Mouse (Mus musculus): ENCODE measurements at regions not wholly inside any gene's neighbourhood (a gene's known extent, or its start where the extent isn't known, plus 50 kb on each side); places are given as distances from the start of the nearest gene placed in this dataset.
A peak's percentile ranks its signal among the peaks of the same experiment; 100 is the strongest.

DNA sequence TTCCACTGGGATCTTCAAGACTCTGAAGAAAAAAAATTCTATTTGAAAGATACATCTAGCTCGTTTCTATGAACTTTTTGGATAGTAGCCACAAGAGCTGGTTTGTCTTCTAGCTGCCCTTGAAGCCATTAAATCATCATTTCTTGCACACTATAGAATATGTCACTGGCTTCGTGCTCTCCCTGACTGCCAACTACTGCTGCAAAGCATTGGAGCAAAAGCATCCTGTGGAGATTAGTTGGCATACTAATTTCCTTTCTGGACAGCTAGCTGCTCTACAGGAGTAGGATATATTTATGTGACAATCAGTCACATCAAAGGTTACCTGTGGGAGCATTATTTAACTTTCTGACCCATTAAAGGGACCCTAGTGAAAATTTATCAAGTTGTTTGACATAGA lies 243.1 kb downstream of the Pdgfc start:
- no peak for DNase-seq (ENCODE audit: low spot score)

DNA sequence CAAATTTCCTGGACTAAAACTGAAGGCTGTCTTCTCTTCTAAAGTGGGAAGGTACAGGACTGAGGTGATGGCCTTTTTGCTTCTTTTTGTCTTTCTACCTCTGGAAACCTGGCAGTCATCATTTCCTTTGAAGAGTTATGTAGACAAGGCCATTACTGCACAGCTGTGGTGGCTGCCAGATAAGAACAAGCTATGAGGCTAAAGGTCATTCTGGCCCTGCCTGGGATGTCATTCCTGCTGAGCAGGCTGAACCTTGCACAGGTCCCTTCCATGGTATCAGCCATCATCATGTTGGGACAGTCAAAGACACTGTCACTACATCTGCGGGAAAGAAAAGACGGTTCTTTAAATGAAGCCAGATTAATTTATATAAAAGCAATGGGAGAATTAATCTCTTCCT lies 253.5 kb downstream of the Pdgfc start:
- DNase-seq (ENCODE audit: low spot score): no peak

DNA sequence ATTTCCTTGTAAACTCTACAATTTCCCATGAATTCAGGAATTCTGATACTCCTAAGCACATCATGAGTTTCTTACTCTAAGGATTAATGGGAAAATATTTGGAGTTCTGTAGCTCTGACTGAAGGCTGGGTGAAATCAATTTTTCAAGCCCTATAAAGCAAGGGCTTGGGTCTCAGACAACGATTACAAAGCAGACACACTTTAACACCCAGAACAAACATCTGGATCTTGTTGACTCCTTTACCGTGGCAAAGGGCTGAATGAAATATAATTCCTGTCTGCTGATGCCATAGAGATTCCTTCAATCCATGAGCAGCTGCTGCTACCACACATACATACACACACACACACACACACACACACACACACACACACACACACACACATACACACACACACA lies 256.2 kb downstream of the Pdgfc start:
- no peak for DNase-seq (ENCODE audit: low spot score)

DNA sequence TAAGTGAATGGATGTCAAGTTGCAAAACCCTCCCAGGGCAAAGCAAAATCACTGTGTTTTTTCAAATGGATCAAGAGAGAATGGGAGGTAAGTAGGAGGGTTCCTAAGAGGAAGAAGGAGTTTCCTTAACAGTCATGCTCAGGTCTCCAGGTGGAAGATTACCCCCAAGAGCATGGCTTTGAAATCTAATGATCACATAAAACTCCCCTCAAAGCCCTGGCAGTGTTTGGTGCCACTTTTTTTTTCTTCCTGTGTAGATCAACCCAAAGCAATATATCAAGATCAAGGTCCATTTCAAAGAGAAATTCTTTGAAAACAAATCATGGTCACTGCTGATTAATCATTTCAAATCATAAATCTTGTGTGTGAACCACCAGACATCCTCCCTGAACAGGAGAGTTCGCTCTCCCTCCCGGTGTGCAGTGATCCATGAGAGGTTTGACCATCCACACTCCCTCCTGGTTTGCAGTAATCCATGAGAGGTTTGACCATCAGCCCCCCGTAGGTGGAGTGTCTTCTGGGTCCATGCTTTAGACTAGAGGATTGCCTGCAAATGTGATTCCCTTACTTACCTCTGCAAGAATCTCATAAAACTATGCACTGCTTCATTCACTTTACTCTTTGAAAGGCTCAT lies 257.1 kb downstream of the Pdgfc start:
- no peak for DNase-seq (ENCODE audit: low spot score)

DNA sequence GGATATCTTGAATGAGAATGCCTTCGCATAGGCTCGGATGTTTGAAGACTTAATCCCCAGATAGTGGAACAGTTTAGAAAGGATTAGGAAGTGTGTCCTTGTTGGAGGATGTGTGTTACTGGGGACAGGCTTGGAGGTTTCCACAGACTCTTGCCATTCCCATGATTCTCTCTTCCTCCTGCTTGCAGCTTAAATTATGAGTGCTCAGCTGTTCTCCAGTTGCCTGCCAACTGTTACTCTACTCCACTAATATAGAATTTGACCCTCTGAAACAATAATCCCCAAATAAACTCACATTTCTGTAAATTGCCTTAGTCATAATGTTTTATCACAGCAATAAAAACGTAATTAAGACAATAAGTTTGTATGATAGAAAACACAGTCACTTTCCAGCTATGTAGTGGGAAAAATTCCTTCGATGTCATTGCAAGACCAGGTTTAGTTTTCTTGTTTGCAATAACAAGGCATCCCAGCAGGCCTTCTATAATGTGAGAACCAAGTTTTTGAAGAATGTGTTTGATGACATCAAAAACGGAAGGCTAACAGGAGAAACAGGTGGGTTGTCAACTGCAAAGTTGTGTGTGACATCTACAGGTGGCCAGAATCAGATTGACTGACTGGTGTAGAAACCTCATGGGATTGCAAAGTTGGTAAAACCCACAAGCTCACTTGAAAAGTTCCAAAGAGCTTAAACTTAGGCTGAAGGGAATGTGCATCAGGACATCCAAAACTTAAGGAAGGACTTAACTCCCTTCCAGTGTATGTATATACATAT lies 268.0 kb downstream of the Pdgfc start:
- no peak for DNase-seq (ENCODE audit: low spot score)

DNA sequence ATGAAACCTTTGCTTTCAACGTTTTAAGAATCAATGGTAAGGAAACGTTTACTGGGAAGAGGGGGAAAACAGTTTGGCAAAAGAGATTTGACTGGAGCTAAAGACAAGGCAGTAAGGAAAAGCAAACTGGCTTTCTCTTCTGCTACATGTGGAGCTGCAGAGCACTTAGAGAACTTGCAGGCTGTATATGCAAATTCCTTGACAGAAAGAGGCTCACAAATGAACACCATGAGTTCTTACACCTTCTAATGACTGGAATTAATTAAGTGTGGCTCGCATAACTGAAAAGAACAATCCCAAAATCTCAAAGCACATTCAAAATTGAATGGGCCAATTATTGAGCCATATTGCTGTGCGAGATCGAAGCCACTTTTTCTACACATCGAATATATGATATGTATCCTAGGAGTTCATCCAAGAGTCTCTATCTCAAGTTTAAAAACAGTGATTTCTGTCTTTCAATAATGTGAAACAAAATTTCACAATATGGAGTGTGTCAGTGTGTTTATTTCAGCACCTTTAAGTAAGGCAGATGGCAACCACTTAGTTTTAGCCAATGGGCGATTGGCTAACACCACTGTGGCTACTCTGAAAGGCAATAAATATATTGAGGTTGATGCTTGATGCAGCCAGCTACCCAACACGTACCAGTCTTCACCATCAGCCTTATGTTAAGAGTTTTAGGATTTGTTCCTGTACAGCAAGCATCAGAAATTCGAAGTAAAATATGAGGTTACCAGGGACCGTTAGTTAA lies 269.4 kb downstream of the Pdgfc start:
- DNase-seq (ENCODE audit: low spot score): no peak

DNA sequence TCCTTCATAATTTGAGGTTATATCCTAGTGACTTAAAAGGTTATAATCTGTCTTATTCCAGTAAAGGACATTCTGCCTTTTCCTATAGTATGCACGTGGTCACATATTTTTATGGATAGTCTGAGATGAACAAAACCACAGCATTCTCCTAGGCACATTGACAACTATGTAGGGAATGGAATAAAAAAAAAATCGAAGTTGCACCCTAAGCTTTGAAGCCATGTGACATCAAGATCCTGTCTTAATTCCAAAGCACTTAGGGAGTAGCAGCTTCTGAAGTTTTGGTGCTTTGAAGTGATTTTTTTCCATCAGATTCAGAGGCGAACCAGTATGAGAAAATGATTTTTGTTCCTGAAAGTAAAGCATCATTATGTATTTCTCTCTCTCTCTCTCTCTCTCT lies 290.6 kb downstream of the Pdgfc start:
- no peak for DNase-seq (ENCODE audit: low spot score)

DNA sequence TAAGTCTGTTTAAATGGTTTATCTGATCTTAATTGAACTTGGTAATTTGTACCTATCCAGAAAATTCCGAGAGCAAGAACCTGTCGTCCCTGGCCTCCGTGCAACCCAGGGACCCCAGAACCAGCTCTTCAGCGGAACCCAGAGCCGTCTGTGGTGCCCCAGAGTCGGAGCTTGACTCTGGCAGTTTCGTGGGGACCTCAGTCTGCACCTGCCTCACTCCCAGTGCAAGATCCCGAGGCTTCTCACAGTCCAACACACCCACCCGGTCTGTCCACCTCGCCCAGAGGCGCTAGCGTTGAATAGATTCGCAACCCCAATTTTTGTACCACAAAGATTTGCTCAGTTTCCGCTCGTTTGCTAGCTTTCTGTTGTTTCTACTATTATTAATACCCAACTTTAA lies 315.5 kb downstream of the Pdgfc start:
- no peak for DNase-seq (ENCODE audit: low spot score)

DNA sequence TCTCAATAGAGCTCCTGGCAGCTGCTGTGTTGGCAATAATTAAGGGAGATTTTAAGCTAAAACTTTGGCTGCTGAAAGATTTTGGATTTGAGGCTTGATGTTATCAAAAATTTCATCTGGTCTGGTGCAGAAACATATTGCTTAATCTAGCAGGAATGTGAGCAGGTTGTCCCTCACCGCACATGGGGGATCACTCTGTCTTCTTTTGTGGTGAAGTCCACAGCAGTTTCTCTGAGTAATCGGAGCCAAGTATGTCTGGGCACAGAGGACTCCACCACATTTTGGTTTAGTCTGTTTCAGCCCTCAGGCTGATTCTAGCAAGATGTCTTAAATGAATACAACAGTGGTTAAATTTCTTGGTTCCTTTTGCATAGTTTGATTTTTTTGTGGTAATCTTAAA lies 331.7 kb downstream of the Pdgfc start:
- no peak for DNase-seq (ENCODE audit: low spot score)

DNA sequence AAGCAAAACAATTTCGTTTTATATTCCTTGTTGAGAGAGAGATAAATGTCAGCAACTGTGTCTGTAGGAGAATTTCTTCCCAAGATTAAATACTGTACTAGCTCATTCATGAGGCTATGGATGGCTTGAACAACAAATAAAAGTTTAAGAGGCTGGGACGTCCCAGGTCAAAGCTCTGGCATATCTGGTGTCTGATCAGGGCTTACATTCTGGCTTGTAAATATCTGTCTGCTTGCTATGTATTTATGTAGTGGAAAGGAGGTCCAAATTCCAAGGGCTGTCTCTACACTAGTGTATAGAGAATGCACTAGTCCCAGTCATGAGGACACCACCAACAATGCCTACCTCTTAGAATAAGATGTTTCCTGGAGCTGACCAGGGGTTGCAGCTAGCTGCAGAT lies 332.4 kb downstream of the Pdgfc start:
- no peak for DNase-seq (ENCODE audit: low spot score)

DNA sequence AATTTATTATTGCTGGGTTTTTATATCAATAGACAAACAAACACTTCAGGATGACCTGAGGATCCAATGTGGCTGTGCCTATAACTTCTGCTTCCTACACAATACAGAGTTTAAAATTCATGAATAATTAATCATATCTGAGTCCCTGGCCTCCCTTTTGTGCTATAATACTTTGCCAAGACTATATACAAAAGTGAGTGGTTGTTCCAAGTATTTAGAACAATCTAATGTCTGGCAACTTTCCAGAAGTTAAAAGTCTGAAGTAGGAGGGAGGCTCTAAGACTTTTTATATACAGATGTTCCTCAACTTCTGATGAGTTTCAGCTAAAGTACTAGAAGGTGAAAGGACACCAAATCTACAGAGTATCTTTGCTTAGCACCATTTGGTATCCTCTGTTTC lies 333.5 kb downstream of the Pdgfc start:
- no peak for DNase-seq (ENCODE audit: low spot score)

DNA sequence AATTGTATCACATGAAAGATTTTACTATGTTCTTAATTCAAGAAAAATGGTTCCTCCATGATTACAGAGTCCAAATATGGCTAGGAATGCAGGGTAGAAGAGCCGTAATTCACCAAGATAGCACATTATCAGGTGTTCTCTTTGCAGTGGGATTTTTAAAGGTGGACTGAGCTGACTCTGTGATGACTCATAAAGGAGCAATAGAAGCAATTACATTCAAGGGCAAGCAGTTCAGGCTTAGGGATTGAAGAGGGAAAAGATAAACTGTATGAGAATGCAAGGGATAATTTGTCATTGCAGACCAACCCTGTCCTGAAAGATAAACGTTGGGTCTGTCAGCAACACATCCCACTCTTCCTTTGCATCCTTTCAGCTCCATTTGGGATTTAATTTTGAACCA lies 339.8 kb downstream of the Pdgfc start:
- no peak for DNase-seq (ENCODE audit: low spot score)

DNA sequence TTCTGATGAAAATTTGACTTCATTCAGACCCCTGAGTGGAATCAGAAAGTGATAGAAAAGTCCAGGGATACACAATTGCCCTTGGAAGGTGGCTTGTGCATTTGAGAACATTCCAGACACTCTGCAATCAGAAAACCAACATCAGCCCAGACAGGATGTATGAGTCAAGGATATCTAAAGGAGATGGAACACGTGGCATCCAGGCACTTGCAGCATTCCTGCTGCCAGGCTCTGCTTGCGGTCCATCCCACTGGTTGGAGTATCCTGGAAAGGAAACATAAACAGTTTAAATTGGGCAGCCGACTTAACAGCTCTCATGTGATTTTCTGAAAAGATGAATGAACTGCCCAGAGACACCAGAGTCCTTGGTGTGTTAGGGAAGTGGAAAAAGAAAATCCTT lies 341.2 kb downstream of the Pdgfc start:
- no peak for DNase-seq (ENCODE audit: low spot score)

DNA sequence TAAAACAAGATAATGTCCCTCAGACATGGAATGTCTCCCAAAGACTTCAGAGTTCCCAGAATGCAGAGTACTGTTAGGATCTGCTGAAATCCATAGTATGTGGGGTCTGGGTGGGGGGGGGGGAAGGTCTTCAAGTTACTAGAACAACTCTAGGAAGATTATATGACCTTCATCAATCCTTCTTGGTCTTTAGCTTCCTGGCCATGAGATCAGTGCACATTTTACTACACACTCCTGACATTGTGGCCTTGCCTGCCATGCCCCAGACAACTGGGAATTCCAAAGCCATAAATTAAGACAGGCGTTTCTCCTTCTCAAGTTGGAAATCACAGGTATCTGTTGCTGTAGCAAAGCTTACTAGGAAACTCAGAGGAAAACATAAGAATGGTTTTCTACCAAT lies 343.1 kb downstream of the Pdgfc start:
- no peak for DNase-seq (ENCODE audit: low spot score)

DNA sequence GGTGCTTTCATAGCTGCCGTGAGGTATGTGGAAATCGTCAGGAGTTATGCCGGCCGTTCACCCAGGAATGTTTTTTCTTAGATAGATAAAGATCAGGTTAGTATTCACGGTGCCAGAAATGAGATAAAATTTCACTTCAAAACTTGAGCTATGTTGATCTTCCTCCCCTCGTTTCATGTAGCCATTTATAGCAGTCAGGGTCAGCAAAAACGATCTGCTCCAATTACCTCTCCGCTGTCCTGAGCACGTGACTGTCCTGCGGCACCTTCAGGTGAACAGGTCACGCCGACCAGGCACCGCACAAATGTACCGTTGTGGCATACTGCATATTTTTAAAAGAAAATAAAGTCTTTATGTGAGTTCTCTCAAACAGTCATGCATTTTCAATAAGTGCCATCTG lies 350.7 kb downstream of the Pdgfc start:
- DNase-seq (ENCODE audit: low spot score): peak; percentile 5

DNA sequence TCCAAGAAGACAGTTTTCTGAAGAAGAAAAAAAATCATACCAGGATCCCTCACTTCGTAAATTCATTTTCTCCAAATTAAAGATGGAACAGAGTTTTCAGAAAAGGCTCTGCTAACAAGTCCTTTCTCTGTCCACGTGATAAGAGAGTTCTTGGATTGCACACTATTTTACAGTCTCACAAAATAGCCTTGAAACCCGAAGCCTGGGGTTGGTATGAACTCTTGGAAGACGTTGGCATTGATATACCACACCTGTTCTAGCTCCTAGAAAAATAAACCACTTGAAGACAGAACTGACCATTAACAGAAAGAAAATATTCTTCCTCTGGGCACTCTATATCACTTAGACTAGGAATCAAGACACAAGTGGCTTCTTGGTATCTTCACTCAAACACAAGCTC lies 351.4 kb downstream of the Pdgfc start:
- no peak for DNase-seq (ENCODE audit: low spot score)

DNA sequence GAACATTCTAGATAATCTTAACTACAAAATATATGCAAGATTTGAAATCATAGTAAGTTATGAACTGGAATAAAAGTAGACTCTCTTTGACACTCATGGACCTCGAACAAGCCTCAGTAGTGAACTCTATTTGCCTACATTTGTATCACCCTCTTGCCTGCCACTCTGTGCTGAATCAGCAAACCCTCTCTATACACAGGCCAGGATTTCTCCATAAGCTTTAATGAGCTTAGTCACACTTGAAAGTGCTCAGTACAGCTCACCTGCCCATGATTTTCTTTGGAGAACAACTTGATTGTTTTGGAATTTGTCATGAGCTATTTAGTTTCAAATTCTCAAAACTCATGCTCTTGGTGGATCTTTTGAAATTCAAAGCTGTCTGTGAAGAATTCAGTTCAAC lies 361.0 kb downstream of the Pdgfc start:
- DNase-seq (ENCODE audit: low spot score): no peak

DNA sequence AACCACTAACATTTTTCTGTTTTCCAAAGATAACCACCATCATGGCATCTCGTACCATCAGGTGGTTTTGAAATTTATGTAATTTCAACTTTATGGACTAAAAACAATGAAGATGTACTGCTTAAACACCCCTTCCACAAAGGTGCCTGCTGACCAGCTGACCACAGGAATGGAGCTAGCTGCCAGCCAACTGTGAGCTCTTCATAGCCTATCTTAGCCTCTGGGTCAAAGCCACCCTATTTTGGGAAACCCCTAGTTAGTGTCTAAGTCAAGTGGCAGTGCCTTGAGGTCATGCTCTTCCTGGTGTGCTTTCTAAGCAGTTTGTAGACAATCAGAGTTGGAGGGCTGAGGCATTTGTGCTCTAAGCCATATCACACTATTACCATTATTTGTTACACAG lies 364.8 kb downstream of the Pdgfc start:
- DNase-seq (ENCODE audit: low spot score): no peak

DNA sequence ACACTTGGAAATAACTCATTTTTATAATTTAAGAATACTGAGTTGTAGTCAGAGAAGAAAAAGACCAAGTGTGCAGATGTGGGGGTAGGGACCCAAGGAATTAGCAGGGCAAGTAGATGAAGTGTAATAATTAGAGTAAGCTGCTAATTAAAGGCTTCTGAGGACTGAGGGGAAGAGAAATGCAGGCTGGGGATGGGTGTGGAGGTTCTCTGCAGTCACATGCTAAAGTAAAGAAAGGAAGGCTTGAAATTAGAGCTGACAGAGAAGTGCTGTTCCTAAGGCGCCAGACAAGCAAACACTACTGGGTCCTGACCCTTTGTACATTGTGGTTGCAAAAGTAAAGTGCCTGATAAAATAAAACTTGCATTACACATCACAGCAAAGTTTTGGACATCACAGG lies 372.7 kb downstream of the Pdgfc start:
- DNase-seq (ENCODE audit: low spot score): no peak

DNA sequence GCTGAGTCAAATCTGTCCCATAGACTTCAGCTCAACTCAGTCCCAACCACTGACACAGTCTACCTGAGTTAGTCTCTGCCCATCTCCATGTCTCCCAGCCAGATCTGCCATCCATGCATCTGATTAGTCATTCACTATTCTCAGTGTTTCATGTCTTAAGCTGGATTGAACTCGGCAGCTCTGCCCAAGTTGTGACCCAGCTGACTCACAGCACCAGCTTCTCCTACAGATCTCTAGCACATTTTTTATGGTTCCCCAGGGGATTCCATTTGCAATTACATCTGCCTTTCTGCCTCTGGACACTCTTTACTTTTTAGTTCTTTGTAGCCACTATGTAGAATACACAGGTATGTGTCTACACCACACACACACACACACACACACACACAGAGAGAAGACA lies 385.7 kb downstream of the Pdgfc start:
- no peak for DNase-seq (ENCODE audit: low spot score)

DNA sequence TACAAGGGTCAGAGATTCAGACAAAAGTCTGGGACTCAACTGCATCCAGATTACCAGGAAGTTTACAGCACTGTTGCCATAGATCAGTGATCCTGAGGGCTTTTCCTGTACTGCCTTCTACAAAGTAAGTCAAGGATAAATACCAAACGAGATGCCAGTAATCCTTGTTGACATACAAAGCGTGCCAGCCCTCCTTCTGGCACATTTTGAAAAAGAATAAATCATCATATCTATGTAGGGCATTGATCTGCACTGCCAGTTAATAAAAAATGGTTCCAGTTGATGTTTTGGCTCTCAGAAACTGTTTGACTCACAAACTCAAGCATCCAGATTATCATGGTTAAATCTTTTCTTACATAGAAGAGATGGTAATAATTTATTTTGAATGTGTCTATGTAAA lies 390.5 kb downstream of the Pdgfc start:
- DNase-seq (ENCODE audit: low spot score): no peak

Measured in gastrocnemius, adult 18-20 months (tissue).